Mouse (Mus musculus): ENCODE results near the gene Hmgcll1. TPM values are rescaled to one million over a fixed set of nuclear protein-coding genes. Genes with fewer than 3 reads are reported as not detected.

Hmgcll1 gene
- polyA plus RNA-seq, 1 experiment from 2014 or later, result 14.9 TPM

DNA sequence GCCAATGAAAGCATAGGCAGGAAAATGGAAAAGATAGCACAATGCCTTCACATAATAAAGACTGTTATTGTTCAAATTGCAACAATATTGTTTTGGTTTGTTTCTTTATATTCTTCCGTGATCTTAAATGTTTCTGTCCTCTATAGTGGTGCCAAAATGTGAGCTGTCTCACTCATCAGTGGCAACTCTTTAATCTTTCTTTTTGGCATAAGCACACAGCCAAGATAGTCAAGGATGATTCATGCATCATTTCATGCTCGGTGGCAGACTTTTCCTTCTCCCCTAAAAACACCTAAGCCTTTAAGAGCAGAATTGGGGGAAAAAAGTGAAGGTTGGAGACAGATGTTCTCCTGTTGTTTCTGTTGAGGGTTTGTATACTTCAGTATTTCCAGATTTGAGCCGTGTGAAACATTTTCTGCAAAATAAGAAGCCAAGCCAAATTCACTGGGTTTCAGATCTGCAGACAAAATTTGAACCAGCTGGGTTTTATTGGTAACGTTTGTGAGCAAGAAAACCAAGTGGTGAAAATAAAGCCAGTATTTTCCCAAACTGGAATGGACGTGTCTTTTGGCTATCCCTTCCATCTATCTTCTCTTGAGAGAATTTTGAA, 158.1 kb downstream of the Hmgcll1 start:
- no peak overlapping the region for H3K4me2 ChIP-seq (replicated peaks)
- ATAC-seq (replicated peaks), result no peak
- no peaks in the 10 kb centered on the region for H3K9me3 ChIP-seq
- H3K27me3 ChIP-seq, result no peaks in the 10 kb centered on the region
- H3K4me3 ChIP-seq, result no peak overlapping the region
- no peaks in the 10 kb centered on the region for H3K36me3 ChIP-seq
- no peak overlapping the region for H3K27ac ChIP-seq (replicated peaks)
- H3K9ac ChIP-seq (replicated peaks), result no peak overlapping the region
- H3K4me1 ChIP-seq, result no peaks in the 10 kb centered on the region
- 72% methylated on average over 5 of the region's 5 CpGs for WGBS

DNA sequence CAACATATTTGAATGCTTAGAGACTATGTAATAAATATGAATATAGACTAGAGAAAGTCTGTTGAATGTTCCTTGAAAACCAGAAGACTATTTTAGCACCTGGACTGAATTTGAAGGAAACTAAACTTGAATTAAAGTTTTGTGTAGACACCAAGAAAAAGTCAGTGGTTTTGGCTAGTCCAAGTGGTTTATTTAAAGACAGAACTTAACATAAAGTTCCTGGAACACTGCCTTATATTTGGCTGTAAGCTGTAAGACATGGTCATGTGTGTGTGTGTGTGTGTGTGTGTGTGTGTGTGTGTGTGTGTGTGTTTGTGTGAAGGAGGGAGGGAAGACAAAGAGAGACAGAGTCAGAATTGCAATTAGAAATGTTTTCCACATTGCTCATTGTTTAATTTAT, 164.6 kb downstream of the Hmgcll1 start:
- no peak for ATAC-seq (replicated peaks)
- Histone ChIP-seq H3K4me1 (no peaks in the 10 kb centered on the region), H3K4me3 (no peak overlapping the region), H3K27ac (replicated peaks) (no peak overlapping the region), H3K9ac (replicated peaks) (no peak overlapping the region), H3K4me2 (replicated peaks) (no peak overlapping the region), H3K9me3 (no peaks in the 10 kb centered on the region), H3K27me3 (no peaks in the 10 kb centered on the region), H3K36me3 (no peaks in the 10 kb centered on the region)

Other genes starting within 250 kb of the Hmgcll1 start
- 1.6 and 2.0 TPM in 2 replicates for gene Bmp5, start 239.5 kb upstream of the Hmgcll1 start, polyA plus RNA-seq (2015; fragmentation: Nextera tagmentation; extraction: Ambion mirVana)
- gene Gfral, start 198.8 kb downstream of the Hmgcll1 start, polyA plus RNA-seq (2015; fragmentation: Nextera tagmentation; extraction: Ambion mirVana), result not detected in 2 replicates

Measured in forebrain, embryonic 15.5 days (tissue).